Mouse (Mus musculus) spleen, postnatal 4 days (tissue): ENCODE data around the gene Olfr1026.

Experiments used
- DNase-seq, 2 experiments: peaks; one replicate each; pipeline ENCODE4 v3.0.0; 2022; ENCODE audit warnings: low spot score in 2 of 2

Olfr1026 gene

GRCm38 (mm10) chr2:85921258-85921657, at the start of gene Olfr1026:
Gene Olfr1026, plus strand, starts transcription at chr2:85921558.
- no peak for DNase-seq

- no peak for DNase-seq
Measured at GRCm38 (mm10) chr2:85885340-85885739, 36.0 kb upstream of the Olfr1026 start, which contains the start of gene Olfr1023. Gene Olfr1023, plus strand, starts transcription at chr2:85885640.

- DNase-seq: no peak
Measured at GRCm38 (mm10) chr2:85904952-85905351, 16.4 kb upstream of the Olfr1026 start, which contains the start of gene Olfr1024. Gene Olfr1024, minus strand, starts transcription at chr2:85905052.

GRCm38 (mm10) chr2:85913197-85913596, 8.2 kb upstream of the Olfr1026 start:
- DNase-seq: no peak

GRCm38 (mm10) chr2:85914893-85915292, 6.5 kb upstream of the Olfr1026 start, which contains the start of gene Olfr1025-ps1:
Gene Olfr1025-ps1, plus strand, starts transcription at chr2:85915193.
- no peak for DNase-seq

- no peak for DNase-seq
Measured at GRCm38 (mm10) chr2:85950137-85950536, 28.8 kb downstream of the Olfr1026 start, which contains the start of gene Olfr1028. Gene Olfr1028, plus strand, starts transcription at chr2:85950437.

GRCm38 (mm10) chr2:85973595-85973994, 52.2 kb downstream of the Olfr1026 start, which contains the start of gene Olfr1029:
Gene Olfr1029, plus strand, starts transcription at chr2:85973895.
- DNase-seq: no peak
